ENCODE assay signal across 26 mouse cellular contexts in the genomic region with DNA sequence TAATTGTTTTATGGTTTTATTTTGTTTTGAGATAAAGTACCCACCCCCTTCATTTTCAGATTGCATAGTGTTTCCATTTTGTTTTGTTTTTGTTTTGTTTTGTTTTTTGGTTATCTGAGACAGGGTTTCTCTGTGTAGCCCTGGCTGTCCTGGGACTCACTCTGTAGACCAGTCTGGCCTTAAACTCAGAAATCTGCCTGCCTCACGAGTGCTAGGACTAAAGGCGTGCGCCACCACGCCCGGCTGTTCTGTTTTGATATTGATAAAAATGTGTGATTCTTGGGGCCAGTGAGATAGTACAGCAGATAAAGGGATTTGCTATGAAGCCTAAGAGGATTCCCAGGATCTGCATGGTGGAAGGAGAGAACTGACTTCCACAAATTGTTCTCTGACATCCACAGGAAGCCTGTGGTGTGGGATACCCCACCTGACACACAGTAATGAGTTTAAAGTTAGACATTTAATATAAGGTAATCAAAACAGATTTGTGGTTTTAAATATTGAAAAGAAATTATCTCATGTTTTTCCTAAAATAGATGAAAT. TPM values are rescaled to one million over a fixed set of nuclear protein-coding genes. Genes with fewer than 3 reads are reported as not detected.
"Had no signal": no experiment of that assay in that cellular context is flagged by ENCODE, and none has a peak within 500 bp of the region (broad histone marks: within the 10 kb centered on the region; RNA-seq: fewer than 3 reads in every experiment).

No protein-coding gene starts in this region.

- H3K4me1 ChIP-seq: intestine, embryonic 15.5 days; kidney, embryonic 15.5 days; limb, embryonic 12.5 days; limb, embryonic 15.5 days; midbrain, embryonic 12.5 days; midbrain, embryonic 15.5 days; neural tube, embryonic 12.5 days; neural tube, embryonic 15.5 days; stomach, embryonic 15.5 days had no signal

- H3K9me3 ChIP-seq: intestine, embryonic 15.5 days; kidney, embryonic 15.5 days; limb, embryonic 12.5 days; limb, embryonic 15.5 days; midbrain, embryonic 12.5 days; midbrain, embryonic 15.5 days; neural tube, embryonic 12.5 days; neural tube, embryonic 15.5 days; stomach, embryonic 15.5 days had no signal

- ATAC-seq: intestine, embryonic 15.5 days; midbrain, embryonic 15.5 days had no signal

- H3K4me2 ChIP-seq: intestine, embryonic 15.5 days; kidney, embryonic 15.5 days; limb, embryonic 12.5 days; limb, embryonic 15.5 days; midbrain, embryonic 12.5 days; midbrain, embryonic 15.5 days; neural tube, embryonic 12.5 days; neural tube, embryonic 15.5 days; stomach, embryonic 15.5 days had no signal

- H3K4me3 ChIP-seq: intestine, embryonic 15.5 days; kidney, embryonic 15.5 days; left cerebral cortex, adult 2 months; limb, embryonic 12.5 days; limb, embryonic 15.5 days; midbrain, embryonic 12.5 days; midbrain, embryonic 15.5 days; neural tube, embryonic 12.5 days; neural tube, embryonic 15.5 days; stomach, embryonic 15.5 days had no signal

- H3K27ac ChIP-seq: intestine, embryonic 15.5 days; kidney, embryonic 15.5 days; left cerebral cortex, adult 2 months; limb, embryonic 12.5 days; limb, embryonic 15.5 days; midbrain, embryonic 12.5 days; midbrain, embryonic 15.5 days; neural tube, embryonic 12.5 days; neural tube, embryonic 15.5 days; stomach, embryonic 15.5 days had no signal

- H3K9ac ChIP-seq: intestine, embryonic 15.5 days; kidney, embryonic 15.5 days; limb, embryonic 12.5 days; limb, embryonic 15.5 days; midbrain, embryonic 12.5 days; midbrain, embryonic 15.5 days; neural tube, embryonic 12.5 days; neural tube, embryonic 15.5 days; stomach, embryonic 15.5 days had no signal

- DNase-seq: kidney, adult 11 months; kidney, adult 8-10 months; kidney, postnatal 10 days; kidney, postnatal 36 days; layer of hippocampus, postnatal 36 days; lung, adult 2 months; lung, postnatal 14 days; lung, postnatal 4 days; right cerebral cortex, postnatal 25 days; spleen, adult 18-20 months; thymus, postnatal 25 days had no signal

- H3K27me3 ChIP-seq: intestine, embryonic 15.5 days; kidney, embryonic 15.5 days; limb, embryonic 12.5 days; limb, embryonic 15.5 days; midbrain, embryonic 12.5 days; midbrain, embryonic 15.5 days; neural tube, embryonic 12.5 days; neural tube, embryonic 15.5 days; stomach, embryonic 15.5 days had no signal

RNA-seq across cellular contexts. Expression of gene Gm21958, which starts 14.3 kb away (rescaled TPM):
- total RNA-seq: layer of hippocampus, adult 8-10 months; layer of hippocampus, postnatal 10 days; layer of hippocampus, postnatal 36 days; left cerebral cortex, adult 2 months; left cerebral cortex, postnatal 10 days; left cerebral cortex, postnatal 36 days; megakaryocyte progenitor cell, adult 5-6 weeks had no signal
- polyA plus RNA-seq: intestine, embryonic 15.5 days; limb, embryonic 12.5 days; lung, adult 2 months; midbrain, embryonic 15.5 days; neural tube, embryonic 12.5 days; stomach, embryonic 15.5 days had no signal

RNA-seq across cellular contexts. Expression of gene Smad9, which starts 55.6 kb away (rescaled TPM):
- total RNA-seq: megakaryocyte progenitor cell, adult 5-6 weeks had no signal
